Mouse (Mus musculus): Measurements from ENCODE around the gene Gm21083. TPM values are rescaled to one million over a fixed set of nuclear protein-coding genes. Genes with fewer than 3 reads are reported as not detected.
"Not testable (repeated sequence)": the region's sequence is repeated elsewhere in the genome, so short reads cannot be mapped to it uniquely, and the experiment has no call there.

The Gm21083 gene
- total RNA-seq, 2 experiments from 2014 or later = not detected

GRCm38 (mm10) chr5:15618764-15619163 is 41.6 kb downstream of the Gm21083 start, which contains the start of gene Speer4d:
Gene Speer4d (plus strand): TSS chr5:15619064.
- ATAC-seq (replicated peaks; ENCODE audit: poor library complexity) = not testable (repeated sequence)

- ATAC-seq (replicated peaks; ENCODE audit: poor library complexity) = not testable (repeated sequence)
Measured at GRCm38 (mm10) chr5:15628136-15628535, 51.0 kb downstream of the Gm21083 start.

GRCm38 (mm10) chr5:15630068-15630467 is 52.9 kb downstream of the Gm21083 start:
- ATAC-seq (replicated peaks; ENCODE audit: poor library complexity) = not testable (repeated sequence)

Other genes starting within 250 kb of the Gm21083 start
- gene Gm21149, start 100.8 kb upstream of the Gm21083 start, total RNA-seq (2015) = not detected in 2 replicates
- not detected in 2 replicates for gene Gm21149, start 100.8 kb upstream of the Gm21083 start, total RNA-seq (2017)
- gene Gm21190, start 48.1 kb upstream of the Gm21083 start, total RNA-seq (2015) = not detected in 2 replicates
- not detected in 2 replicates for gene Gm21190, start 48.1 kb upstream of the Gm21083 start, total RNA-seq (2017)
- gene Speer4d, start 41.7 kb downstream of the Gm21083 start, total RNA-seq (2015) = not detected in 2 replicates
- not detected in 2 replicates for gene Speer4d, start 41.7 kb downstream of the Gm21083 start, total RNA-seq (2017)
- not detected in 2 replicates for gene 4930572O03Rik, start 79.7 kb downstream of the Gm21083 start, total RNA-seq (2015)
- gene 4930572O03Rik, start 79.7 kb downstream of the Gm21083 start, total RNA-seq (2017) = not detected in 2 replicates
- gene Speer4c, start 136.9 kb downstream of the Gm21083 start, total RNA-seq (2015) = not detected in 2 replicates
- gene Speer4c, start 136.9 kb downstream of the Gm21083 start, total RNA-seq (2017) = not detected in 2 replicates